Mouse (Mus musculus): ENCODE measurements around the gene Pin1. TPM values are rescaled to one million over a fixed set of nuclear protein-coding genes. Genes with fewer than 3 reads are reported as not detected.
"Not testable (repeated sequence)": the region's sequence is repeated elsewhere in the genome, so short reads cannot be mapped to it uniquely, and the experiment has no call there.

Gene Pin1
- total RNA-seq (2014; fragmentation: Nextera tagmentation) (15.2 and 18.6 TPM in 2 replicates), total RNA-seq (2017) (11.5 and 18.2 TPM in 2 replicates)

DNA sequence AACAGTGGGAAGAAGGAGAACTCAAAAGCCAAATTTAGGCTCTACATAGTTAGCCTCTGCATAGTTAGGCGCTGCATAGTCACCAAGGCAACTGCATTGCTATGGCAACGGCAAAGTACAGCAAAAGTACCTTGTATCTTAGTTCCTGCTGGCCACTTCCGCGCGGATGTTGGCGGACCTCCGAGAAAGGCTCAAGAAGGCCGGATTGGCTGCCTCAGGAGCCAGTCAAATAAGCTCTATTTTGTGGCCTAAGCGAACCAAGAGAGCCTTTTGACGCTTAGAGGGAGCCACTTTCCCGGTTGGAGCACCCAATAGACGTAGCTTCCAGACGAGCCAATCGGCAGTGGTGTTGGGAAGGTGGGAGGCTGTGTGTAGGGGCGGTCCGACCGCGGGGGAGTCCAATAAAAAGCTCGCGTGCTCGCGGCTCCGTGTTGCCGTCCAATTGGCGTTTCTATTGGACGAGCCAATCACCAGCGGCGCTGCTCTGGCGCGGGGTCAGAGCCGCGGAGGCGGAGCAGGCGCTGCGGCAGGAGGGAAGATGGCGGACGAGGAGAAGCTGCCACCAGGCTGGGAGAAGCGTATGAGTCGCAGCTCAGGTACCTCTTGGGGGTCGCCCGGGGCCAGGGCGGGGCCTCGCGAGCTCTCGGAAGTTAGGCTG, at the start of gene Pin1:
Gene Pin1 (plus strand): TSS at position 494 of the 658 bp plus-strand sequence.
- ATAC-seq (replicated peaks; ENCODE audit: low FRiP score, low TSS enrichment, poor library complexity, severe bottlenecking): peak; percentile 94

- no peak for ATAC-seq (replicated peaks; ENCODE audit: low FRiP score, low TSS enrichment, poor library complexity, severe bottlenecking)
Measured at GRCm38 (mm10) chr9:20606269-20606668, 45.6 kb upstream of the Pin1 start.

DNA sequence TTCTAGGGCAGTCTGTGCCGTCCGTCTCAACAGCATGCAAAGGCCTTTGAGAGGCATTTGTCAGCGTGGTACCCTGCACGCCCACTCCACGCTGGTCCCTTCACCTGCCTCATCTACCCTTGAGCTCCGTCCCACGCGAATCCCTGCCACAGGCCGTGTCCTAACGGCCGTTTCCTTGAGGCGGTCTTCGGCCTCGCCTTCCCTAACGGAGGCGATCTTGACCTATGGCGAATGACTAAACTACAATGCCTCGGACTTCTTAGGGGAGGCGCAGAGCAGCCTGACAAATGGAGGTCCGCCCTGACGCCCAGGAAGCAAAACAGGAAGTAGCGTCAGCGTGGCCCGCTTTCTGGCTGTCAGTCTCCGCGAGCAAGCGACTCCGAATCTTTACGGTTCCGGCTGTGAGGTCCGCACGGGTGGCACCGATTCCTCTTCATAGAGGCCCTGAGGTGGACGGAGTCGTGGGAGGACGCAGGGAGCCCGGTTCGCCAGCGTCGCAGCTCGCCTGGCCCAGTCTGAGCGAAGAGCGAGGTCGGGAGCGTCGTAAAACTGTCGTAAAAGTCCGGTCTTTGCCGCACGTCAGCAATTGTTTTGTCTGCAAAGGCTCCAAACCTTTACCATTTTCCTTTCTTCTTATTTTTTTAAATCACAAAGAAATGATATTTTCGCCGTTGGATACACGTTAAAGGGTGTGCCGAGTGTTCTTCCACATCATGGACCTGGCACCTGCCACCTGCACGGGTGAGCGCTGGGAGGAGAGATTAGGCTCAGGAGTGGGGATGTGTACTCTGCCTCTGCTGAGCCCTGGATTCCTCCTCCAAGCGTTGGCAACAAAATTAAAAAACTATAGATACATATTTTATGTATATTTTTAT, 44.6 kb upstream of the Pin1 start:
- ATAC-seq (replicated peaks; ENCODE audit: low FRiP score, low TSS enrichment, poor library complexity, severe bottlenecking): peak; percentile 97

DNA sequence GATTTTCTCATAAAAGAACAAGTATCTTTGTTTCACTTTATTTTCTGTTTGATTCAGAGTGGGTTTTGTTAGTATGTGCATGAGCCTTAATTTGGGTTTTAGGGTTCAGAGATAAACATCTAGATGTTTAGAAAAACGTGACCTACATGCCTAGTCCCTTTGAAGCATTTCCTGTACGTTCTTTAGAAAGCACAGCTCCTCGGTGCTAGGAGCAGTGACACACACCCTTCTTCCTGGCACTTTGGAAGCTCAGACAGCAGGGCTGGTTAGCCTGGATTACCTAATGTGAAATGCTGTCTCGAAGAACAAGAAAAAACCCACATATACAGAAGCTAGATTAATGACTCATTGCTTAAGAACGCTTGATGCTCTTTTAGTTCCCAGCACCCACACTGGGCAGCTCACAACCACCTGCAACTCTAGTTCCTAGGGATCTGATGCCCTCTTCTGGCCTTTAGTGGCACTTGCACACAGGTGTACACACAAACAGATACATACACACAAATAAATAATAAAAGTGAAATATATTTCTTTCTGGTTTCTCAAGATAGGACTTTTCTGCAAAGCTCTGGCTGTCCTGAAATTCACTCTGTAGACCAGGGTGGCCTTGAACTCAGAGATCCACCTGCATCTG, 41.9 kb upstream of the Pin1 start:
- no peak for ATAC-seq (replicated peaks; ENCODE audit: low FRiP score, low TSS enrichment, poor library complexity, severe bottlenecking)

DNA sequence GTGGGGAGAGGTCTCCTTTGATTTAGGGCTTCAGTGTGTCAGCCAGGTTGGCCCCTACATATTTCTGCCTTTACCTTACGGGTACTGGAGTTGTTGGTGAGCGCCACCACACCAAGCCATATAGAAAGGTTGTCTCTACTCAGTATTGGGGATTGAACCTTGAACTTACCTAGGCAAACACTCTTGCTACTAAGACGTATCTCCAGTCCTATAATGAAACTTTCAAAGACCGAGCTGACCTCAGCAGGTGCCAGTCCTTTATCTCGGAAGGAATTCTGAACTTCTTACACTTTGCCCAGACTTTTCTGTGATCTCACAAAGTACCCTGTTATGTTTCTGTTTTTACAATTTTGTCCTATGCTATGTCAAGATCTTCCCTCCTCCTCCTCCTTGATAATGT, 39.9 kb upstream of the Pin1 start:
- ATAC-seq (replicated peaks; ENCODE audit: low FRiP score, low TSS enrichment, poor library complexity, severe bottlenecking): no peak

- no peak for ATAC-seq (replicated peaks; ENCODE audit: low FRiP score, low TSS enrichment, poor library complexity, severe bottlenecking)
Measured at GRCm38 (mm10) chr9:20616685-20617084, 35.2 kb upstream of the Pin1 start.

GRCm38 (mm10) chr9:20631332-20631731, 20.6 kb upstream of the Pin1 start:
- no peak for ATAC-seq (replicated peaks; ENCODE audit: low FRiP score, low TSS enrichment, poor library complexity, severe bottlenecking)

DNA sequence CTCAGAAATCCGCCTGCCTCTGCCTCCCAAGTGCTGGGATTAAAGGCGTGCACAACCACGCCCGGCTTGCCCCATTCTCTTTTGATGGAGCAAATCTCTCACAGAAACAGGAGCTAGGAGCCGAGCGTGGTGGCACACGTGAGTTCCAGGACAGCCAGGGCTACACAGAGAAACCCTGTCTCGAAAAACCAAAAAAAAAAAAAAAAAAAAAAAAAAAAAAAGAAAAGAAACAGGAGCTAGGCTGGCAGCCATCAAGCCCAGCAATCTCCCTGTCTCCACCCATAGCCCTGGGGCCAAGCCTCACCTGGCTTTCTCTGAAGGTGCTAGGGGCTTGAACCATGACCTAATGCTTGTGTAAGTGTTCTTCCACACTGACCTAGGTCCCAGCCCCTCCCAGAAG, 16.2 kb upstream of the Pin1 start:
- ATAC-seq (replicated peaks; ENCODE audit: low FRiP score, low TSS enrichment, poor library complexity, severe bottlenecking): not testable (repeated sequence)

GRCm38 (mm10) chr9:20636256-20636655, 15.6 kb upstream of the Pin1 start:
- no peak for ATAC-seq (replicated peaks; ENCODE audit: low FRiP score, low TSS enrichment, poor library complexity, severe bottlenecking)

DNA sequence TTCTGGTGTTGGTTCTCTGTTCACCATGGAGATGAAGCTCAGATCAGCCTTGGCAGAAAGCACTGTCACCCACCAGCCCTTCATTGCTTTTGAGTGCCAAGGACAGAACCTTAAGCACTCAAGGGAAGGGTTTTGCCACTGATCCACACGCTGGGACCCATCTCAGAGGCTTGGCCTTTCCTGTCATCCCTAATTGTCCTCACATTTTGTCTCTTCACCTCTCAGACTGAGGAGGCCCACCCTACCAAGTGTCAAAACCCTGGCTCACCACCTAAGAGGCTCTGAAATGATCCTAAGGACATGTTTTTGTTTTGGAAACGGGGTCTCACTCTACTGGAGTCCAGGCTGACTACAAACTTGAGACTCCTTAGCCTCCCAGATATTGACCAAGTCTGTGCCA, 15.1 kb upstream of the Pin1 start:
- ATAC-seq (replicated peaks; ENCODE audit: low FRiP score, low TSS enrichment, poor library complexity, severe bottlenecking): no peak

GRCm38 (mm10) chr9:20638552-20638951, 13.3 kb upstream of the Pin1 start:
- no peak for ATAC-seq (replicated peaks; ENCODE audit: low FRiP score, low TSS enrichment, poor library complexity, severe bottlenecking)

DNA sequence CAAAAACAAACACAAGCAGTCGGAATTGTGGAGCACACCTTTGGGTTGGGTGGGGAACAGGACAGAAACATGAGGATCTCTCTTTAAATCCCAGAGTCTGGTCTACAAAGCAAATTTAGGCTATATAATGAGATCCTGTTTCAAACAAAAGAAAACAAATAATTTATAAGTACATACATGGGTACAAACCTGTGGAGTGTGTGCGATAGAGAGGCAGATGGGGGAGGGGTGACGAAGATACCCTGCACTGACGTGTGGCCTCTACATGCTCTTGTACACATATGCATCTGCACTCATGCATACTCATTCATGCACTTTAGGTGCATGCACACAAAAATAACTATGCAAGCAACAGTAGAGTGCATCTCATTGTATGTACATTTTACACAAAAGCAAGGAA, 12.4 kb upstream of the Pin1 start:
- ATAC-seq (replicated peaks; ENCODE audit: low FRiP score, low TSS enrichment, poor library complexity, severe bottlenecking): no peak

DNA sequence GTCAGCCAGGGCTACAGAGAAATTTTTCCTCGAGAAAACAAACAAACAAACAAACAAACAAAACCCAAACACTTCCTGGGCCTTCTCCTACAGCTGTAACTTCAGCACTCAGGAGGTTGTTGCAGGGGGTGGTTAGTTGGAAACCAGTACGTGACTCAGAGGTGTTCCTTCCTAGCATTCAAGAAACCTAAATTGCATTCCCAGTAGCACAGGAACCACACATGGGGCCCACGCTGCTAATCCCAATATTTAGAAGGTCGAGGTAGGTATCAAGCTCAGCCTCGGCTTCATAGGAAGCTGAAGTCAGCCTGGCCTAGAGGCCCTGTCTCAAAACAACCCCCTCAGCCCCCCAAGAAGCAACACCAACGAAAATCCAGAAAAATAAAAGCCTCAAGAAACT, 10.4 kb upstream of the Pin1 start:
- no peak for ATAC-seq (replicated peaks; ENCODE audit: low FRiP score, low TSS enrichment, poor library complexity, severe bottlenecking)

DNA sequence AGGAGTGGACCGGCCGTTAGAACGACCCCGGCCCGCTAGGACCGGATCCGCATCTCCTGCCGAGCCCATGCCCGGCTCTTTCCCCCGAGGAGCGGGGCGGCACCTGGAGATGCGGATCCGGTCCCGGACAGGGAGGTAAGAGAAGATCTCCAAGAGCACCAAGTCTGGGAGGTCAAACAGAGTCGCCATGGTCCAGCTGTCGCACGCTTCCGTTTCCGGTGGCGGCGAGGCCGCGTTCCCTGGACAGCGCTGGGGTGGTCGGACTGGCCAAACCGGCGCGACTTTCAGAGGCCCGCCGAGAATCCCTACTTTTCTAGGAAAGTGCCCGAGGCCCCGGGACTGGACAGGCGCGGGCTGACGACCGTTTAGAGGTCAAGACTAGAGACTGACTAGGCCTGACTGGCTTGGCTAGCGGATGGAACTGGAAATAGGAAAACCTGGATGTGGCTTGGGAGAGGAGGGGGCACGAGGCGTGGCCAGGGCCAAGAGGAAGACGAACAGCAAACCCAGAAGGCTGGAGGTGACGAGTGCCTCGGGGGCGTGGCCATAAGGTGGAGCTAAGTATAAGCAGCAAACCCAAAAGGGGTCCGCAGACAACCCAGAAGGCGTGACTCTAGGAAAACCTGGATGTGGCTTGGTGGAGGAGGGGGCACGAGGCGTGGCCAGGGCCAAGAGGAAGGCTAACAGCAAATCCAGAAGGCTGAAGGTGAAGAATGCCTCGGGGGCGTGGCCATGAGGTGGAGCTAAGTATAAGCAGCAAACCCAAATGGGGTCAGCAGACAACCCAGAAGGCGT, 9.6 kb upstream of the Pin1 start, which contains the start of gene Ubl5:
Gene Ubl5 (plus strand): TSS at position 778 of the 795 bp plus-strand sequence.
- peak; percentile 48 for ATAC-seq (replicated peaks; ENCODE audit: low FRiP score, low TSS enrichment, poor library complexity, severe bottlenecking)

GRCm38 (mm10) chr9:20642896-20643466, 8.9 kb upstream of the Pin1 start:
- ATAC-seq (replicated peaks; ENCODE audit: low FRiP score, low TSS enrichment, poor library complexity, severe bottlenecking): peak; percentile 89

GRCm38 (mm10) chr9:20643781-20644180, 8.1 kb upstream of the Pin1 start:
- ATAC-seq (replicated peaks; ENCODE audit: low FRiP score, low TSS enrichment, poor library complexity, severe bottlenecking): no peak

DNA sequence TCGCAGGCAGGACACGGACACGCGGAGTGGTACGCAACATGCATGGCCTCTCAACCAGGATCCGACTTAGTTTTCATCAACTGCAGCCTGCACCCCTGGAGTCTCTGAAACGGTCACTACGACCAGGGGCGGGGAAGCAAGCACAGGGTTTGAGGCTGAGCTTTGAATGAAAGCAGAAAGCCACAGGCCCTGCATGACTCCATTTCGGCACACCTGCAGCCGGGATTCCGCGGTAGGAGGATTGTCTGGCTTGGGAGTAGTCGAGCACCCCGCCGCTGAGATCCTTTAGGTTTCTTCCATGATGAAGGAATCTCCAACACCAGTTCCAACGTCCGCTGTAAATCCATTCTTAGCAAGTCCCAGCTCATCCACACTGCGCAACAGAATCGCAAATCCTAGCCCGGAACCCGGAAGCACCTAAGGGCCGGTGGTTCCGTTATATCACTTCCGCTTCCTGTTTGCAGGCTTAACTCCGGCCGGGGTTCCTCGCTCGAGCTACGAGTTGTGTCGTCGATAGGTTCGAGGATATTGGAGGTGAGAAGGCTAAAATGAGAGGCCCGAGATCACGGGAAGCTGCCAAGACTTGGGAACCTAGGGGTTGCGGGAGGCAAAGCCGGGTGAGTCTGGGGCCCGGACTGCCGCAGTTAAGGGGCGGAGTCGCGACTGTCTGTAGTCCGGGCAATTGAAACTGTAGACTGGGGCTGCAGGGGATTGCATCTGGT, 7.4 kb upstream of the Pin1 start, which contains the start of gene Fbxl12:
Gene Fbxl12 (minus strand): TSS at position 408 of the 722 bp plus-strand sequence.
- peak; percentile 62 for ATAC-seq (replicated peaks; ENCODE audit: low FRiP score, low TSS enrichment, poor library complexity, severe bottlenecking)

DNA sequence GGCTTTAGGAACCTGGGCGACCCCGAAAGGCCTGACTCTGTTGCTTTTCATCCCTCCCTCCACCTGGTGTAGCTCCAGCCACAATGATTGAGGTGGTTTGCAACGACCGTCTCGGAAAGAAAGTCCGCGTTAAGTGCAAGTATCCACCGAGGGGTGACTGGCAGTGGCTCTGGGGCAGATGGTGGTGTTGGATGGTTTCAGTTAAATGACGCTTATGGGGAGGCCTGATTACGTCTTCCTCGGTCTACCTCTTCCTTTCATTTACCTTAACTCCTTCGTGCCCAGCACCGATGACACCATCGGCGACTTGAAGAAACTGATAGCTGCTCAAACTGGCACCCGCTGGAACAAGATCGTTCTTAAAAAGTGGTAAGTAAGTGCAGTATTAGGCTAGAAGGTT, 6.8 kb upstream of the Pin1 start:
- peak; percentile 42 for ATAC-seq (replicated peaks; ENCODE audit: low FRiP score, low TSS enrichment, poor library complexity, severe bottlenecking)
